Mouse (Mus musculus): ENCODE results near the gene Nmur2.

The Nmur2 gene

DNA sequence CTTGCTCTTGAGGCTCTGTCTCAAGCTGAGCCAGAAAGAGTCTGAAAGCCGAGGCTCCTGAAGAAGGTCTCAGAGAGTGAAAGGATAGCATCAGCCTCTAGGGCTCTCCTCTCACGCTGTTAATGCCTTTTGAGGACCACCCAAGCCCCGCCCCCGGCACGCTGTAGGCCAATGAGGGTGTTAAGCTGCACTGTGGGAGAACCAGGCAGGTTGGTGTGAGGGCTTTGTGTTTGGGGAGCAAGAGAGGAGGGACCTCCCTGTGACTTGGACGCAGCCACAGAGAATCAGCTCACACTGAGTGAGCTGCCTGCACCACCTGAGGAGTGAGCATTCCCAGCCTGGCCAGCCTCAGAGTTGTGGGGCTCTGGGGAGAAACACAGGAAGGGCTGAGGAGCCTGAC, at the start of gene Nmur2:
Nmur2 (minus strand) TSS at position 94 of the 400 bp plus-strand sequence.
- DNase-seq (ENCODE audit: low spot score in 2 of 2) = no peak

- no peak for DNase-seq (ENCODE audit: low spot score in 2 of 2)
Measured at GRCm38 (mm10) chr11:56089127-56089689, 48.4 kb upstream of the Nmur2 start.

GRCm38 (mm10) chr11:56072131-56072530, 31.3 kb upstream of the Nmur2 start:
- peak; percentile 49 to 61 for DNase-seq (ENCODE audit: low spot score in 2 of 2)

DNA sequence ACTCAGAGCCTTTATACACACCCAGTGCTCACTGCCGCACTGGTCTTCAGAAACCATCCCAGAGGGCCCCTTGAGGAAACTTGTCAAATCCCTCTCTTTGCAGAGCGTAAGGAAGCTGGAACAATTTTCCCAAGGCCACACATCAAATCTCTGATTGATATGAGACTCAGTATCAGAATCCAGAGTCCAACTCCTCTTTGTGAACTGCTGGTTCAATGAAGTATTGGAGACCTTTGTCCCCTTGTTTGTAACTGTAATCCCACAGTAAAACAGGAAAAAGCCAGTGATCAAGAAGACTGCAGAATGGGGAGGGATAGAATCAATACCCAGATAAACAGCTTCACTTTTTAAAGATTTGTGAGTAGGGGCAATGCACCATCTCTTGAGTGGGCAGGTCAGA, 28.8 kb upstream of the Nmur2 start:
- DNase-seq (ENCODE audit: low spot score in 2 of 2) = no peak

- DNase-seq (ENCODE audit: low spot score in 2 of 2) = no peak
Measured at GRCm38 (mm10) chr11:56065147-56065546, 24.3 kb upstream of the Nmur2 start.

- DNase-seq (ENCODE audit: low spot score in 2 of 2) = no peak
Measured at GRCm38 (mm10) chr11:56064575-56064974, 23.8 kb upstream of the Nmur2 start.

- no peak for DNase-seq (ENCODE audit: low spot score in 2 of 2)
Measured at GRCm38 (mm10) chr11:56059236-56059635, 18.4 kb upstream of the Nmur2 start.

GRCm38 (mm10) chr11:56054439-56054838, 13.6 kb upstream of the Nmur2 start:
- peak in 1 of 2 experiments; percentile 29 for DNase-seq (ENCODE audit: low spot score in 2 of 2)

DNA sequence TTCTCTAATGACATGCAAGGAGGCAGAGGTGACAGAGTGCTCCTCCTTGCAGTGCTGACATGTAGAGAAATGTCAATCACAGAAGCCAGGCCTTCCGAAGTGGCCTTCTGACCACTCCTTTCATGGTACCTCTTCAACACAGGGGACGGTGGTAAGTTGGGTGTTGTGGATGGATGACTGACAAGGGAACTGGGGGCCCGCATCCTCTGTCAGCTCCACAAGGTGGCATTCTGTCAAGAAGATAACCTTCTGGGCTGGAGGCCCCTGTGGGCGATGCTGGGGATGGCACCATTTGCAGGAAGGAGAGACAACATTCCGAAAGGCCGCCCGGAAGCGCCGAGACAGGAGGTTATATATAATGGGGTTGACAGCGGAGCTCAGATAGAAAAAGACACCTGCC, 14.0 kb downstream of the Nmur2 start:
- no peak for DNase-seq (ENCODE audit: low spot score in 2 of 2)

DNA sequence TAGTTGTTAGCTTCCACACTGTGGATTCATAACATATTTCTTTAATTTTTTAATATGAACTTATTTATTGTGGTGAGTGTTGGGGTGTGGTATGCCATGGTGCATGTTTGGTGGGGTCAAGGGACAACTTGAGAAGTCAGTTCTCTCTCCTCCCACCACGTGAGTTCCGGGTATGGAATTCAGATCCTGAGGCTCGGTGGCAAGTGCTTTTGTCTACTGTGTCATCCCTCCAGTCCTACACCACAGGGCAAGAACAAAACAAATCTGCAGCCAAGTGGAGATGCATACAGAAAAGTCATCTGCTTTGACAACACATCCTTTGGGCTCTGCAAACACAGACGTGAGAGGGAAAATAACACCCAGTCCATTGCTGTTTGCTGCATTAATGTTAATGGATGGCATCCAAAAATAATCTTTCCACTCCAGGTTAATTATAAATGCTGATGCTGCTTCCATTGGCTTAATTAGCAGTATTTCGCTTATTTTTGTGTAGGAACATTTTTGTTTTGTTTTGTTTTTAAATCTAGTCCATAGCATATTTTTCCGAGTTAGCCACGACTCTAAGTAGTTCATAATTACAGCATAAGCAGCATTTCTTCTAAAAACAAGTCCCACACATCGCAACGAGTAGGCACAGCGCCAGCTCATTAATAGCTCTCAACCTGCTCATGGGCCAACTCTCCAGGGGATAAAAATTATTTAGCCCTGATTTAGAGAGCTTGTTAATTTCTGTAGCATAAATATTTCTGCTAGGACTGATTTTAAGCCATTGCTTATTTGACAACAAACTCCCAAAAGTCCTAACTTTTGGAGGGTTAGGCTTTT, 14.9 kb downstream of the Nmur2 start:
- DNase-seq (ENCODE audit: low spot score in 2 of 2) = peak; percentile 62 to 71

DNA sequence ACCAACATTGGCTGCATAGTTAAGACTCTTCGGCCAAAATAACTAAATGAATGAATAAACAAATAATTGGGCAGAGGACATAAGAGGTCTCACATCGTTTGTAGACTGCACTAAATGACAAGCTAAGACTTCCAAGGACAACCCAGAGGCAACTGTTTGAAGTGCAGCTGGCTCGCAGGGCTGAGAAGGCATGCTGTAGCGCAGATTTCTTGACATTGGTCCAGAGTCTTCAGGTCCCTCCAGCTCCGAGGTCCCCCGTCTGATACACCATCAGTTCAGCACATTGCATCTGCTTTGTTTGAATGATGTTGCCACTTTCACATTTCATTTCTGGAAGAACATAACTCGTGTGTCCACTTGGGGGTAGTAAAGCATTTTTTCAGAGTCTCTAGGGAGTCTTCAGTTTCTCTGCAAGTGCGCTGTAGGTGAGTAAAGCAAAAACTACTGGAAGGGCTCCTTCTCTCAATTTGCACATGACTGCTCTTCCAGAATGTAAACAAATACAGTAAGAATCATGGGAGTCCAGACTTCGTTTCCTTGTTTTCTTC, 27.2 kb downstream of the Nmur2 start:
- DNase-seq (ENCODE audit: low spot score in 2 of 2) = peak in 1 of 2 experiments; percentile 24

DNA sequence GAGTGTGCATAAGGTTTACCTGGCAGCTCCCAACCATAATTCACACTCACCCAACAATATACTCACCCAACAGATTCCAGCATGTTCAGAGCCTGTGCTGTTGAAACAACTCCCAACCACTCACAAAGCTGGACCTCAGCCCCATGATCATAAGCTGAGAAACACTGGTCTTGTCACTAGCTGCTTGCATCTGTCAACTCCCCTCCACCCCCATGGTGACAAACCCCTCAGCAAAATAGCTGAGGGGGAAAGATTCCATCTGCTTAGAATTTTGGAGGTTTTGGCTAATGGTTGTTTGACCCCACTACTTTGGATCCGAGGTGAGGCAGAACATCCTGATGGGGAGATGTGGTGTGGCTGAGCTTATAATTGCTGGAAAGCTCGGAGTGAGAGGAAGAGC, 28.4 kb downstream of the Nmur2 start:
- no peak for DNase-seq (ENCODE audit: low spot score in 2 of 2)

DNA sequence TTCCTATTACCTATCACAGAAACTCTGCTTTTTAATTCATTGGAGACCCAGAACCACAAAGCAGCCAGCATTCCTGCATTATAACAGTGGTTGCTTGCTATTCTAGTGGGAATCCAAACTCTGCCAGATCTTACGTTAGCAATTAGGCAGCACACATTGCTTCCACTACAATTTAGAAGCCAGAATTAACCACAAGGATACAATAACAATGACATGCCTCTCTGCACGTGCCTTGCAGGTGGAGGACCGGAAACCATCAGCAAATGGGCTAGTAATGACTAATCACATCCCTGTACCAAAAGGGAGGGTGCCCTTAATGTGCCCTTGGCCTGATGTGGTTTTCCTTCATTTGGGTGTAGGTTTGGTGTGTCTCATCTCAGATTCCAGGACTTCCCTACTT, 32.5 kb downstream of the Nmur2 start:
- no peak for DNase-seq (ENCODE audit: low spot score in 2 of 2)

DNA sequence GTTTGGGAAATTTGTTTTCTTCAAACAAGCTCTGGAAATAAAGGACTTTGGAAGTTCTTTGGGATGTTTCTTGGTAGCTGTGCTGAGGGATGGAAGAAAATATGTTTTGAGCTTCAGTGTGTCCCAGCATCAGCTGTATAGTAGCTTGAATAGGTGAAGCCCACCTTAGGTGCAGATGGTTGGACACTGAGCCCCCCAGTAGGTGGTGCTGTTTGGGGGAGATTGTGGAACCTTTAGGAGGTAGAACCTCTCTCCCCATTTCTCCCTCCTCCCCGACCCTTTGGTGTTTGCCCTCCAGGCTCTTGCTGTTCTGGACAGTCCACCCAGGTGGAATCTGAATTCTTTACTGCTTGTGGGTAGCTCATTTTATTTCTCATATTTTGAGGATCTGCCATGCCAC, 48.0 kb downstream of the Nmur2 start:
- no peak for DNase-seq (ENCODE audit: low spot score in 2 of 2)

DNA sequence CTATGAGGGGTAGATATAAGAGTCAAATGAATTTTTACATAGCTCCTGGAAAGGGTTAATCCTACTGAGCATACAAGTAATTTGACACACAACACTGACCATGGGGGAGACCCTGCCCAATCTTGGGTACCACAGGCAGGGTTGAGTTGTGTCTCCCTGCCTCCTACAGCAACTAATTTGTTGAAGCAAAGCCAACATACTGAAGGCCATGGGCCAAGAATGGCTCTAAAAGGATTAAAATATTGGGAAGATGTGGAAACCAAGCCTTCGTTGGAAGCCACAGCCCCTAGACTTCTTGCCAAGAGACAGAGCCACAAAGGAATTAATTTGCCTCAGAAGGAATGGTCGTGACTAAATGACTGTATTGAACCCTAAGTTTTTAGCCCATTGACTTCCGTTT, 48.7 kb downstream of the Nmur2 start:
- DNase-seq (ENCODE audit: low spot score in 2 of 2) = no peak

- DNase-seq (ENCODE audit: low spot score in 2 of 2) = peak; percentile 44 to 59
Measured at GRCm38 (mm10) chr11:55991505-55992066, 49.2 kb downstream of the Nmur2 start.

GRCm38 (mm10) chr11:55984643-55985042, 56.2 kb downstream of the Nmur2 start:
- DNase-seq (ENCODE audit: low spot score in 2 of 2) = no peak

GRCm38 (mm10) chr11:55981656-55982055, 59.2 kb downstream of the Nmur2 start:
- DNase-seq (ENCODE audit: low spot score in 2 of 2) = no peak

GRCm38 (mm10) chr11:55978146-55978545, 62.7 kb downstream of the Nmur2 start:
- peak; percentile 61 to 66 for DNase-seq (ENCODE audit: low spot score in 2 of 2)

Data from right cerebral cortex, postnatal 10 days (tissue).